Mouse (Mus musculus) midbrain, embryonic 11.5 days (tissue): ENCODE measurements around the gene Rpl3. TPM values are rescaled to one million over a fixed set of nuclear protein-coding genes. Genes with fewer than 3 reads are reported as not detected.
A peak's percentile ranks its signal among the peaks of the same experiment; 100 is the strongest.

ENCODE experiments used
- ATAC-seq: fragments of 200-750 bp; cut with Nextera tagmentation; 2 replicates; pipeline ENCODE4 v1.8.0; 2017; ENCODE audit warnings: moderate TSS enrichment, moderate library complexity; ENCODE audit not compliant: low FRiP score
- DNase-seq: peaks from one replicate; pipeline ENCODE4 v3.0.0; 2015; ENCODE audit warnings: low spot score; ENCODE audit errors: missing footprints
- H3K27ac ChIP-seq: fragments of 300-500 bp; sonication (generic); 2 replicates; pipeline ENCODE4 v1.5.1; 2014; ENCODE audit warnings: low read depth, low read length
- H3K27me3 ChIP-seq: fragments of 300-500 bp; sonication (generic); 2 replicates; pipeline ENCODE4 v1.6.1; 2014; ENCODE audit warnings: mild to moderate bottlenecking, low read length, moderate library complexity, mixed read lengths; ENCODE audit not compliant: control insufficient read depth, insufficient read depth
- H3K36me3 ChIP-seq: fragments of 300-500 bp; sonication (generic); 2 replicates; pipeline ENCODE4 v1.6.1; 2014; ENCODE audit warnings: mild to moderate bottlenecking, low read length, moderate library complexity, mixed read lengths; ENCODE audit not compliant: control insufficient read depth, insufficient read depth
- H3K4me1 ChIP-seq: fragments of 300-500 bp; sonication (generic); 2 replicates; pipeline ENCODE4 v1.6.1; 2014; ENCODE audit warnings: low read length; ENCODE audit not compliant: control insufficient read depth, insufficient read depth
- H3K4me2 ChIP-seq: fragments of 300-500 bp; sonication (generic); 2 replicates; pipeline ENCODE4 v1.6.1; 2014; ENCODE audit warnings: mild to moderate bottlenecking, moderate library complexity
- H3K4me3 ChIP-seq: fragments of 300-500 bp; sonication (generic); 2 replicates; pipeline ENCODE4 v1.5.1; 2014; ENCODE audit warnings: low read depth, low read length
- H3K9ac ChIP-seq: fragments of 300-500 bp; sonication (generic); 2 replicates; pipeline ENCODE4 v1.6.1; 2014; ENCODE audit warnings: low read length
- H3K9me3 ChIP-seq: fragments of 300-500 bp; sonication (generic); 2 replicates; pipeline ENCODE4 v1.6.1; 2016; ENCODE audit warnings: low read length; ENCODE audit not compliant: control insufficient read depth
- WGBS: fragments of 180-500 bp; shearing (Covaris S2); extraction: QIAGEN DNeasy Blood & Tissue Kit; methylation state at CpG from one replicate; pipeline ENCODE4 v1.1.7; 2014; 5-methylcytosine and 5-hydroxymethylcytosine counted together
- microRNA-seq: library from miRNA; unstranded; fragments of <30 nt; microRNA quantifications from one replicate; pipeline ENCODE4, GENCODE M21; 2017
- polyA plus RNA-seq: library from polyadenylated mRNA; unstranded; fragments of >200 nt; fragmentation: Nextera tagmentation; extraction: Ambion mirVana; gene quantifications from 2 replicates; pipeline ENCODE4 v1.2.1, GENCODE M21; 2014

The Rpl3 gene
- polyA plus RNA-seq, 1 experiment from 2014 or later = 1,032 TPM

- H3K9ac ChIP-seq = no peak overlapping the region
- no peak overlapping the region for H3K27ac ChIP-seq
- ATAC-seq (no peak), DNase-seq (peak; percentile 28)
- H3K4me1 ChIP-seq = peaks cover 4% of the 10 kb centered on the region
- H3K4me2 ChIP-seq = no peak overlapping the region
- no peaks in the 10 kb centered on the region for H3K27me3 ChIP-seq
- no peaks in the 10 kb centered on the region for H3K9me3 ChIP-seq
- no peak overlapping the region for H3K4me3 ChIP-seq
- H3K36me3 ChIP-seq = no peaks in the 10 kb centered on the region
- 93% methylated on average over 10 of the region's 10 CpGs for WGBS
These were observed 61.3 kb downstream of the Rpl3 start for GRCm38 (mm10) chr15:80030399-80030798.

GRCm38 (mm10) chr15:80028862-80029261 is 62.8 kb downstream of the Rpl3 start:
- Histone ChIP-seq H3K27ac (no peak overlapping the region), H3K4me3 (no peak overlapping the region), H3K9me3 (no peaks in the 10 kb centered on the region), H3K36me3 (no peaks in the 10 kb centered on the region), H3K4me2 (no peak overlapping the region), H3K9ac (no peak overlapping the region), H3K27me3 (no peaks in the 10 kb centered on the region), H3K4me1 (peaks cover 14% of the 10 kb centered on the region)
- DNase-seq = peak; percentile 76
- WGBS = 84% methylated on average over 5 of the region's 5 CpGs
- no peak for ATAC-seq

Small RNAs within 50 kb of the gene (microRNA-seq; reads per million reads assigned to microRNA genes)
- 29.4 reads per million, percentile 40 among the genes with 10 or more reads in this experiment for gene Snord43

Other genes with a start within 250 kb of the Rpl3 start
- gene Apobec3, start 200.2 kb downstream of the Rpl3 start, polyA plus RNA-seq = 5.5 and 6.0 TPM in 2 replicates
- 1.4 and 1.9 TPM in 2 replicates for gene Cbx7, start 120.7 kb downstream of the Rpl3 start, polyA plus RNA-seq
- 1.5 and 2.0 TPM in 2 replicates for gene Pdgfb, start 76.9 kb downstream of the Rpl3 start, polyA plus RNA-seq
- 6.2 and 7.4 TPM in 2 replicates for gene Syngr1, start 534 bp downstream of the Rpl3 start, polyA plus RNA-seq
- 24.9 and 29.4 TPM in 2 replicates for gene Tab1, start 41.3 kb upstream of the Rpl3 start, polyA plus RNA-seq
- 8.0 and 10.7 TPM in 2 replicates for gene Mgat3, start 81.9 kb upstream of the Rpl3 start, polyA plus RNA-seq
- gene Mief1, start 142.2 kb upstream of the Rpl3 start, polyA plus RNA-seq = 35.5 and 40.8 TPM in 2 replicates
- not detected in 2 replicates for gene AC140267.1, start 144.0 kb upstream of the Rpl3 start, polyA plus RNA-seq
- gene Atf4, start 163.3 kb upstream of the Rpl3 start, polyA plus RNA-seq = 137 and 144 TPM in 2 replicates
- gene Rps19bp1, start 172.4 kb upstream of the Rpl3 start, polyA plus RNA-seq = 70.9 and 75.4 TPM in 2 replicates
- gene Cacna1i, start 195.4 kb upstream of the Rpl3 start, polyA plus RNA-seq = 0.03 and 0.05 TPM in 2 replicates